Mouse (Mus musculus) bone marrow, adult 2 months (tissue): ENCODE measurements around the gene Pla2g15.

Experiments used
- CTCF ChIP-seq: fragments of 200-500 bp; IDR thresholded peaks from 2 replicates; pipeline ENCODE4 v1.5.1; 2011; ENCODE audit warnings: low read length, control low read depth; ENCODE audit not compliant: control insufficient read depth, insufficient read depth
- POLR2A ChIP-seq: fragments of 200-500 bp; IDR thresholded peaks from 2 replicates; pipeline ENCODE4 v1.6.1; 2011; ENCODE audit warnings: low read depth, mild to moderate bottlenecking, control low read depth, low read length, borderline replicate concordance; ENCODE audit not compliant: control insufficient read depth

GRCm38 (mm10) chr8:106163251-106163650, 13.1 kb downstream of the Pla2g15 start:
- TF ChIP-seq POLR2A (no peak), CTCF (no peak)
